Mouse (Mus musculus) liver, embryonic 12.5 days (tissue): ENCODE data around the gene Cubn. TPM values are rescaled to one million over a fixed set of nuclear protein-coding genes. Genes with fewer than 3 reads are reported as not detected.

Source experiments
- ATAC-seq: fragments of 200-750 bp; cut with Nextera tagmentation; 2 replicates; pipeline ENCODE4 v1.8.0; 2017; ENCODE audit warnings: moderate number of reproducible peaks, mild to moderate bottlenecking, moderate library complexity
- H3K27ac ChIP-seq: fragments of 300-500 bp; sonication (generic); 2 replicates; pipeline ENCODE4 v1.5.1; 2016; ENCODE audit warnings: mild to moderate bottlenecking
- H3K27me3 ChIP-seq: fragments of 300-500 bp; sonication (generic); replicated peaks from 2 replicates; pipeline ENCODE4 v1.6.1; 2016; ENCODE audit warnings: mild to moderate bottlenecking, moderate library complexity
- H3K36me3 ChIP-seq: fragments of 300-500 bp; sonication (generic); 2 replicates; pipeline ENCODE4 v1.6.1; 2016; ENCODE audit warnings: mild to moderate bottlenecking, moderate library complexity
- H3K4me1 ChIP-seq: fragments of 300-500 bp; sonication (generic); 2 replicates; pipeline ENCODE4 v1.6.1; 2016
- H3K4me2 ChIP-seq: fragments of 300-500 bp; sonication (generic); 2 replicates; pipeline ENCODE4 v1.6.1; 2016; ENCODE audit warnings: mild to moderate bottlenecking, moderate library complexity
- H3K4me3 ChIP-seq: fragments of 300-500 bp; sonication (generic); 2 replicates; pipeline ENCODE4 v1.5.1; 2016; ENCODE audit warnings: mild to moderate bottlenecking, moderate library complexity
- H3K9ac ChIP-seq: fragments of 300-500 bp; sonication (generic); 2 replicates; pipeline ENCODE4 v1.6.1; 2016; ENCODE audit warnings: mild to moderate bottlenecking, moderate library complexity
- H3K9me3 ChIP-seq: fragments of 300-500 bp; sonication (generic); replicated peaks from 2 replicates; pipeline ENCODE4 v1.6.1; 2016; ENCODE audit warnings: mild to moderate bottlenecking, moderate library complexity
- WGBS: fragments of 180-500 bp; shearing (Covaris S2); methylation state at CpG from one replicate; pipeline ENCODE4 v1.1.7; 2016; ENCODE audit not compliant: insufficient replicate concordance; 5-methylcytosine and 5-hydroxymethylcytosine counted together
- polyA plus RNA-seq: library from polyadenylated mRNA; unstranded; fragments of >200 nt; fragmentation: Nextera tagmentation; extraction: Ambion mirVana; gene quantifications from 2 replicates; pipeline ENCODE4 v1.2.1, GENCODE M21; 2016

Cubn gene
- polyA plus RNA-seq, 1 experiment from 2014 or later, result 0.07 TPM

DNA sequence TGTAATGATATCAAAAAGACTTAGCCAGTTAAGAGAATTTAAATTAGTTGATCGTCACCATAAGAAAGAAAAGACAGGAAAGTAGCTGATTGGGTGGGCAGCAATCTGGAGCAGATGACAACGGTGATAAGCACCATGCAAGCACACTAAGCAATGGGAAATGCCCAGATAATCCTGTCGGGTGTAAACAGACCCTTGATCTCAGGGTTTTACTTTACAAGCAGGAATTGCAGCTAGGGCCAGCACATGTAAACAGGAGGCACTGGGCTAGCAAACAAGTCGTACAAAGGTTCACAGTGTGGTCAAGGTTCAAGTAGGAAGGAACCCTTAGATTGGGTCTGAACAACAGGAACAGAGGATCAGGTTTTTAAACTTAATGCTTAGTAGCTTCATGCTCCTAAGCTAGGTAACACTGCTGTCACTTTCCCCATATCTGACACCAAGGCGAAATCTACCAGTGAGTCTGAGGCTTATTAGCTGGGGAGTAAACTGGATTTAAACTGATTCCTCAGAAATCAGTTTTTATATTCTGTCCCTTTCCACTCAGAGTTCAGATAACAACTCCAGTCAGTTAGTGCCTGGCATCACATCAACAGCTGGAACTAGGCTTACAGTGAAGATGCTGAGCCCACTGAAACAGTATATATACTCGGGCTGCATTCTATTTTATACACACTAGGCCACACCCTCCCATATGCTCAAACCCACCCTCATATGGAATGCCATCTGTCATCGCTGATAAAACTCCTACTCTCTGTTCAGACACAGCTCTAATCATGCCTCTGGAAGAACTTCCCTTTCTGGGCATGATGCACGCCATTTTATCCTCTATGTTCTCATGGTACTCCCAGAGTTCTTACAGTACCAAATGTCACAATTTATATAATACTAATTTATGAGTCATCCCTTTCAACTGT lies 32.2 kb upstream of the Cubn start:
- Histone ChIP-seq H3K4me3 (0 out of 2 replicates have a peak overlapping the region, but pooled peaks have one; percentile 6), H3K4me1 (peaks cover 44% of the 10 kb centered on the region), H3K9ac (no peak overlapping the region), H3K4me2 (peak overlapping the region; percentile 58), H3K36me3 (no peaks in the 10 kb centered on the region), H3K27me3 (no peaks in the 10 kb centered on the region), H3K27ac (peak overlapping the region; percentile 88), H3K9me3 (no peaks in the 10 kb centered on the region)
- WGBS, result 25% methylated on average over 8 of the region's 8 CpGs
- ATAC-seq, result peak; percentile 98

DNA sequence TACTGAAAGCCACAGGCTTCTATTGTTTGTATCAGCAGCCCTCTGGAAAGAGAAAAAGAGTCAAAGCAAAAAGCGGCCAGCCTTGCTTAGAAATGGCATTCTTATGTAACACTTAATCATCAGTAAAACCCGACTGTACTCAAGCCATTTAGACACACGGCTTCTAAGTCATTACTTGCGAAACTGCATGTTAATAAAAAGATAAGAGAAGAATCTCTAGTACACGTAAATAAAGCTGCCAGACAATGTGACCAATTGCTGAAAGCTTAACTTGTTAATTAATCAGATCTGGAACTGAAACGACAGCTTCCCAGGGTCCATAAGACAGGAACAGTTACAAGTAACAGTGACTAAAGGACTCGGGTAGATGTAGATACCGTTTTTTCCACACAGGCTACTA lies 30.5 kb upstream of the Cubn start:
- Histone ChIP-seq H3K9me3 (no peaks in the 10 kb centered on the region), H3K4me2 (no peak overlapping the region), H3K36me3 (no peaks in the 10 kb centered on the region), H3K4me1 (peaks cover 33% of the 10 kb centered on the region), H3K9ac (no peak overlapping the region), H3K27me3 (no peaks in the 10 kb centered on the region), H3K27ac (no peak overlapping the region), H3K4me3 (no peak overlapping the region)
- no peak for ATAC-seq
- WGBS, result 45% methylated on average over 8 of the region's 8 CpGs

DNA sequence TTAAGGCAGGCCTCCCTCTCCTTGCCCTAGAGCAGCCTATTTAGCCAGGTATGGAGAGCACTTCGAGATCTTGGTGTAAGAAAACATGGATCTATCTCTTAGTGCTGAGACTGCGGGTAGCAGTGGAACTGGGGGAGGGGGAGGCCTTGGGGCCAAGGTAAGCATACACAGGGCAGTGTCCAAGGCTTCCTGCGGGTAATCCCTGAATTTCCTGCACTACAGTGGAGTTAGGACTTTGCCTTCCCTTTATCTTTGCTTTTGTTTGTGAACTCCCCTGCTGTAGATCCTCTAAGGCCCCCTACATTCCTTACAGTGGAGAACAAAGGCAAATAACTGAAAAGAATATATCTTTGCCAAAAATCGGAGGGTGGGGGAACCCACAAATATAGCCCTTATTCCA lies 23.3 kb upstream of the Cubn start:
- H3K27me3 ChIP-seq, result no peaks in the 10 kb centered on the region
- 0 out of 2 replicates have a peak, but pooled peaks cover 4% of the 10 kb centered on the region for H3K4me1 ChIP-seq
- H3K27ac ChIP-seq, result no peak overlapping the region
- 62% methylated on average over 4 of the region's 4 CpGs for WGBS
- no peak overlapping the region for H3K4me3 ChIP-seq
- no peak overlapping the region for H3K9ac ChIP-seq
- no peak for ATAC-seq
- H3K4me2 ChIP-seq, result no peak overlapping the region
- no peaks in the 10 kb centered on the region for H3K36me3 ChIP-seq
- H3K9me3 ChIP-seq, result no peaks in the 10 kb centered on the region

DNA sequence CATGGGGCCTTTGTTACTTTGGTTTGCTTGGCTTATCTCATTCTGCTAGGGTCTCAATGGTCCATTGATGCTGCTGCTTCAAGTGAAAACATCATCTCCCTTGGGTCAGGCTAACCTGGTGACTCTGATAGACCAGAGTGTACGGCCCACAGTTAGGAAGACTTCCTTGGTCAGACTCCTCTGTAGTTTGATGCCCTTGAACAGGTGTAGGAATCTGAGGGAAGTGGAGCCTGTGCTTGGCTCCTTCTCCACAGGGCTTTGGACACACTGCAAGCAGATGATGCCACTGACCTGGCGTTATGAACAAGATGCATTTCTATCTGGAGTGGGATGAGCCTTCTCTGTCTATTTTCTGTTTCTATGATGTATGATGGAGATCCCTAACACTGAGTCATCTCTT lies 11.1 kb upstream of the Cubn start:
- Histone ChIP-seq H3K9ac (no peak overlapping the region), H3K36me3 (no peaks in the 10 kb centered on the region), H3K27ac (no peak overlapping the region), H3K4me2 (no peak overlapping the region), H3K4me1 (peaks cover 4% of the 10 kb centered on the region; the same call in 1 of the 2 replicates), H3K9me3 (no peaks in the 10 kb centered on the region), H3K4me3 (no peak overlapping the region), H3K27me3 (no peaks in the 10 kb centered on the region)
- no peak for ATAC-seq
- 69% methylated on average over 2 of the region's 2 CpGs for WGBS

DNA sequence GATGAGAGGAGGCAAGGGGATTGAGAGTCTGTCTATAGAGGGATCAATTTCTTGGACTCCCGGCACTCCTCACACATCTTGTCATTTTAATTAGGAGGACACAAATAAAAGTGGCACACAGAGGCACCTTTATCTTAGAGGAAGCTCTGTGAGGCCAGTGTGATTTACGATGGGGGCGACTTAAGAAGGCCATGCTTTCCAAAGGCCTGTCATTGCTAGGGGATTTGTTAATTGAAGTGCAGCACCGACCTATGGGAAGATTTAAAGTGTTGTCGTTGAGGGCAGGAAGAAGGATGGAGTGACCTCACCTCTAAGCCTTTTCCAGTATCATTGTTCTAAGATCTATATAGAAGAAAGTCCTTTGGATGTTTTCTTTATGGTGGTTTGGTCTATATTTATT lies 9.9 kb upstream of the Cubn start:
- Histone ChIP-seq H3K27me3 (no peaks in the 10 kb centered on the region), H3K4me2 (no peak overlapping the region), H3K4me1 (peaks cover 4% of the 10 kb centered on the region; the same call in 1 of the 2 replicates), H3K9ac (no peak overlapping the region), H3K9me3 (no peaks in the 10 kb centered on the region), H3K27ac (no peak overlapping the region), H3K4me3 (no peak overlapping the region), H3K36me3 (no peaks in the 10 kb centered on the region)
- WGBS, result 53% methylated on average over 5 of the region's 5 CpGs
- ATAC-seq, result no peak

DNA sequence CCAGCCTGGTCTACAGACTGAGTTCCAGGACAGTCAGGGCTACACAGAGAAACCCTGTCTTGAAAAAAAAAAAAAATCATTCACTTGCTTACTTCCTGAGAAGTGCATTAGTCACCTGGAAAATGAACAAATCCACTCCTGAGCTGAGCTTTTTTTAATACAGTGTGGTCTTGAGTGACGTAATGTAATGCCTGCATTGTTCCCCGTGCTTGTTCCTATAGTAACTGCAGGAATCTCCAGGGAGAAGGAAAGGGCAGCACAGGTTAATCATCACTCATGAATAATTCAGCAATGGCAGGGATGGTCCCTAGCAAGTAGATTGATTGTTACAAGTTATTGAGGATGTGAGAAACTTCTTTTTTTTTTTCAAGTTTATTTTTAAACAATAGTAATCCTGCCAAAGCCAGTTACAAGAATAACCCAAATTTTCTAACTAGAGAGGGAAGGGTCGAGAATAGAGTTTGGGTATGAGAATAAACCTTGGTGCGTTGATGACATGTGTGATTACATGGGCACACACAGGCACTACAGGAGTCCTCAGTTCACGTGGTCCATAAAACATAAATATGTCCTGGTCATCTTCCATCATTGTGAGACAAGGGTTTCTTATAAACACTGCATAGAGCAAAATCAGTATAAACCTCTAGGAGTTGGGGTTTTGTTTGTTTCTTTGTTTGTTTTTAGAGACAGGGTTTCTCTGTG lies 8.8 kb upstream of the Cubn start:
- Histone ChIP-seq H3K36me3 (no peaks in the 10 kb centered on the region), H3K4me3 (no peak overlapping the region), H3K4me2 (no peak overlapping the region), H3K27ac (no peak overlapping the region), H3K9ac (no peak overlapping the region), H3K9me3 (no peaks in the 10 kb centered on the region), H3K27me3 (no peaks in the 10 kb centered on the region), H3K4me1 (peaks cover 9% of the 10 kb centered on the region; the same call in 1 of the 2 replicates)
- no peak for ATAC-seq
- WGBS, result 74% methylated on average over 5 of the region's 5 CpGs

DNA sequence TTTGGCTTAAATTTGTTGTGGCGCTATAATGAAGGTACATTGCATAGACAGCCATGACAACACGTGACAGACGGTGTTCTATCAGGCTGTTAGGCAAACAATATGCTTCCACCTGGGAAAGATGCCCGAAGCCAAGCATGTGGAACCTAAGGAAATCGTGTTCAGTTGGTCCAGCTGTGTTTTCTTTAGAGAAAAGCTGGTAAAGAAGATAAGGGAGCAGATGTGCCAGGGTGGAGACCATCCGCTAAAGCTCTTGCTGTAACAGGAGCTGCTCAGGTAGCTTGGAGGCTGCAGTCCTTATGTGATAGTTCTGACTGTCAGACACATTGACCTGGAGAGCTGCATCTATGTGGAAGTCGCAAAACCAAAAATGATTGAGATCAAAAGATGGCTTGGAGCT lies 7.6 kb upstream of the Cubn start:
- WGBS, result 59% methylated on average over 7 of the region's 7 CpGs
- ATAC-seq, result peak; percentile 54; the same call in 1 of the 2 replicates
- no peak overlapping the region for H3K27ac ChIP-seq
- peaks cover 9% of the 10 kb centered on the region; the same call in 1 of the 2 replicates for H3K4me1 ChIP-seq
- no peaks in the 10 kb centered on the region for H3K9me3 ChIP-seq
- H3K36me3 ChIP-seq, result no peaks in the 10 kb centered on the region
- no peak overlapping the region for H3K4me2 ChIP-seq
- H3K9ac ChIP-seq, result no peak overlapping the region
- no peaks in the 10 kb centered on the region for H3K27me3 ChIP-seq
- H3K4me3 ChIP-seq, result no peak overlapping the region

DNA sequence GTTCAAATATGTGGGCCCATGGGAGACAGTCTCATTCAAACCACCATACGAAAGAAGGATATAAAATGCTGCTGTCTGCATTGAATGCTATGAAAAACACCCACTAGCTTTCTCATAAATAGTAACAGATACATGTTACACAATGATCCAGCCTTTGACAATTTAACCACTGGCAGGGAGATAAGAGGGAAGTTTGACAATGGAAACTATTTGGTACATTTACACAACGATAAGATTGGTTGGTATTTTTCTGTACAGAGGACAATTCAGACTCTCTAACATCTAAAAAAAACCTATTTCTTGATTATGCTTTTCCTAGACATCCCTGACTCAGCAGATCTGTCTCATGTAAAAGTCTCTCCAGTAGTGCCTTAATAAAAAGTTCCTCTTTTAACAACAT lies 4.5 kb upstream of the Cubn start:
- Histone ChIP-seq H3K9me3 (no peaks in the 10 kb centered on the region), H3K27me3 (no peaks in the 10 kb centered on the region), H3K4me2 (no peak overlapping the region), H3K27ac (no peak overlapping the region), H3K9ac (no peak overlapping the region), H3K4me1 (peaks cover 9% of the 10 kb centered on the region; the same call in 1 of the 2 replicates), H3K4me3 (no peak overlapping the region), H3K36me3 (no peaks in the 10 kb centered on the region)
- ATAC-seq, result no peak
- 44% methylated on average over 2 of the region's 2 CpGs for WGBS

DNA sequence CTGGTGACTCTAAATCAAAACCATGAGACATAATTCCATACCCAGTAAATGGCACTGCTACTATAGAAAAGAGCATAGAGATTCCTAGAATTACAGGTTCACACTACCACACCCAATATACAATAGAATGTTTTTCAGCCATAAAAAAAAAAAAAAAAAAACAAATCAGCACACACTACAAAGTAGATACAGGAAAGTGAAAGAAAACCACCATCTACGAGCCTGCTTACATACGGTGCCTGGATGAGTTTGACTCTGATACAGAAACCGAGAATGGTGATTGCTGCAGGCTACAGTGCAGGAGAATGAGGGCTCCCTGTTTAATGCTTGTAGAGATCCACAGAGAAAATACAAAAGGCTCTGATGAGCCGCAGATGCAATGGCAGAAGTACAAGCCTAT lies 1.3 kb upstream of the Cubn start:
- Histone ChIP-seq H3K36me3 (no peaks in the 10 kb centered on the region), H3K9ac (no peak overlapping the region), H3K27me3 (no peaks in the 10 kb centered on the region), H3K4me3 (no peak overlapping the region), H3K4me1 (peaks cover 5% of the 10 kb centered on the region; the same call in 1 of the 2 replicates), H3K9me3 (no peaks in the 10 kb centered on the region), H3K27ac (no peak overlapping the region), H3K4me2 (no peak overlapping the region)
- 80% methylated on average over 4 of the region's 4 CpGs for WGBS
- ATAC-seq, result no peak

DNA sequence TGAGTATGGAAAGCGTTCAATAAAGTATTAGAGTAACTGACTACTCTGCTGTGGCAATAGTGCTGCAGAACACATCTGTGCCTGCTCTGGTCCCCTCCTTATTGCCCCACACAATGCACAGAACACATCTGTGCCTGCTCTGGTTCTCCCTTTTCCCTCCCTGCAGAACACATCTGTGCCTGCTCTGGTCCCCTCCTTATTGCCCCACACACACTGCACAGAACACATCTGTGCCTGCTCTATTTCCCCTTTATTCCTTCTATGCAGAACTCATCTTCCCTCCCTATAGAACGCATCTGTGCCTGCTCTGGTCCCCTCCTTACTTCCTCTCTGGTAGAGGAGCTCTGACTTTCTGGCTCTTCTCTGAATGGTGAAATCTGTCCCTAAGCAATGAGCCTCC lies 1.1 kb downstream of the Cubn start:
- H3K27me3 ChIP-seq, result no peaks in the 10 kb centered on the region
- no peak overlapping the region for H3K27ac ChIP-seq
- 57% methylated on average over 2 of the region's 2 CpGs for WGBS
- no peaks in the 10 kb centered on the region for H3K4me1 ChIP-seq
- H3K9ac ChIP-seq, result no peak overlapping the region
- H3K9me3 ChIP-seq, result no peaks in the 10 kb centered on the region
- no peak overlapping the region for H3K4me3 ChIP-seq
- H3K36me3 ChIP-seq, result no peaks in the 10 kb centered on the region
- ATAC-seq, result no peak
- H3K4me2 ChIP-seq, result no peak overlapping the region

DNA sequence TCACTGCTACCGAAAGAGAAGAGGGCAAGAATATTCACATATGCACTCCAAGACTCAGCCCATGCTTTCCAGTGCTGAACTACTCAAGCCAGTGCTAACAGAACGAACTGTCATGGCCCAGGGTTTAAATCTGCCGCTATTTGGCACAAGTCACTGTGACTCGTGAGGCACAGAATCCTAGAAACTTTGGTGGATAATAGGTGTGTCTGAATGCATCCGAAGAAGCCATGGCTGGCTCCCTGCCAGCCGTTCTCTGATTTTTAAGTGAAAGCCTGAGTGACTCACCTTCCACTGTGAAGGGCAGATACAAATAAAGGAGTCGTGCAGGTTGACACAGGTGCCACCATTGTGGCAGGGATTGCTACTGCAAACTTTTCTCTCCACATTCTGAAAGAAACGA lies 5.1 kb downstream of the Cubn start:
- Histone ChIP-seq H3K27ac (no peak overlapping the region), H3K36me3 (no peaks in the 10 kb centered on the region), H3K4me1 (no peaks in the 10 kb centered on the region), H3K9ac (no peak overlapping the region), H3K27me3 (no peaks in the 10 kb centered on the region), H3K4me2 (no peak overlapping the region), H3K9me3 (no peaks in the 10 kb centered on the region), H3K4me3 (no peak overlapping the region)
- WGBS, result 75% methylated on average over 8 of the region's 8 CpGs
- ATAC-seq, result no peak

DNA sequence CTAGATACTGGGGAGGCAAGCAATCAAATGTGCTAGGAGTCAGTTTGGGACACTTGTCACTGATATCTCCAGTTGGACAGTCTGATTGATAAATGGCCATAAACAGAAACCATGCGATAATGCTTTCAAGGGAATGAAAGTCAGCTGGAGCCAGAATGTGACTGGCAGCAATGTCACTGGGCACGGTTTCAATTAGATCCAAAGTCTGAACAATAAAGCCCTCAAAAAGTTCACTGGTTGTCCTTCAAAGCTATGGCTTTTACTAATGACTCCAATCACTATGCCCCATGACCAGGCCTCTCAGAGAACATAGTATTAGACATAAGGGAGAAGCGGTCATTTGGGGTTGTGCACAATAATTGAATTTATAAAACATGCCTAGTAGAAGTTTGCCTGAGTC lies 7.0 kb downstream of the Cubn start:
- H3K4me3 ChIP-seq, result no peak overlapping the region
- no peak overlapping the region for H3K27ac ChIP-seq
- H3K27me3 ChIP-seq, result no peaks in the 10 kb centered on the region
- no peaks in the 10 kb centered on the region for H3K4me1 ChIP-seq
- H3K9me3 ChIP-seq, result no peaks in the 10 kb centered on the region
- WGBS, result 73% methylated on average over 3 of the region's 3 CpGs
- no peak for ATAC-seq
- H3K4me2 ChIP-seq, result no peak overlapping the region
- no peak overlapping the region for H3K9ac ChIP-seq
- H3K36me3 ChIP-seq, result no peaks in the 10 kb centered on the region
